Mouse (Mus musculus) retina, embryonic 14.5 days (tissue): ENCODE measurements at regions not wholly inside any gene's neighbourhood (a gene's known extent, or its start where the extent isn't known, plus 50 kb on each side); places are given as distances from the start of the nearest gene placed in this dataset.

Experiments
- DNase-seq: peaks from one replicate; pipeline ENCODE4 v3.0.0-alpha.2; 2015; ENCODE audit warnings: low spot score

- no peak for DNase-seq
These were observed 987.8 kb downstream of the Pcdh7 start for GRCm38 (mm10) chr5:58705561-58705960.

DNA sequence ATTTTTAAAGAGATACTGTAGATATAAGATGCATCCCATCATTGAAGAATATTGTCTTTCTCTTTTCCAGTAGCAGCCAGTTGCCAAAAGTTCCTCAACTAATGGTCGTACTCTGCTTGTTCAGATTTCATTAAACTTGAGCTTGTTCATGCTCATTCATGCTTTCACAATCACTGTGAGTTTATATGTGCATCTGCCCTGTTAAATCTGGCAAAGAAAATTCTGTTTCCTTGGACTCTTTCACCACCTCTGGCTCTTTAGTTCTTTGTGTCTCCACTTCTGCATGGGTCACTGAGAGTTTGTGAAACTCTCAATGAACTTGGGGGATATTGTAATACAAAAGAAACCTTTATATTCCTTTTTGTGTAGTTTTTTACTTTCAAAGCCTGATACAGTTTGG, 994.6 kb downstream of the Pcdh7 start:
- peak; percentile 31 for DNase-seq

- no peak for DNase-seq
These were observed 1015.6 kb downstream of the Pcdh7 start for GRCm38 (mm10) chr5:58733366-58733765.

- no peak for DNase-seq
These were observed 1016.2 kb downstream of the Pcdh7 start for GRCm38 (mm10) chr5:58733961-58734360.

- peak; percentile 66 for DNase-seq
These were observed 1018.8 kb downstream of the Pcdh7 start for GRCm38 (mm10) chr5:58736610-58737009.

DNA sequence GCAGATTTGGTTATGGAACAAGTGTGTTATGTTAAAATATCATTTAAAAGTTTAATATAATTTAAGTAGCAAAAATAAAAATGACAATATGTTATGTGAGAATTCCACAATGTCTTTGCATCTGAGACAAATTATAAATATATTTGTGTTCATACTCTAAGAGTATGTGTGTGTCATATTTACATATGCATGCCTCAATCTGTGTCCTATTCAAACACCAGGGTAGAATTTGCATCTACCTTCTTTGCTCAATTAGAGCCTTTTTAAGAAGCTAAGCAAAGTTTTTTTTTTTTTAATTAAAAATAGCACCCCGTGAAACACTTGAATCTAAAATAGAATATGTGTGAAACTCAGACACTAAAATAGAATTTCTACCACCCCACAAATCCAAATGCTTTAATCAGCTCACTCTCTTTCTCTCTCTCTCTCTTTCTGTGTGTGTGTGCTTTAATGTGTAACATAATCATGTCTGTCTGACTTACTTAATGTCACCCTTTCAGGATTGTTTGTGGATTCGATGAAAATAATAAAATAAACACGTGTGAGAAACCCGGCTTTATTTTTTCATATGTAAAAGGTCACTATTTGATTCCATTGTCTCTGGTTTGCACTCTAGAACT, 1019.6 kb downstream of the Pcdh7 start:
- DNase-seq, result no peak

- no peak for DNase-seq
These were observed 1020.3 kb downstream of the Pcdh7 start for GRCm38 (mm10) chr5:58738041-58738440.

DNA sequence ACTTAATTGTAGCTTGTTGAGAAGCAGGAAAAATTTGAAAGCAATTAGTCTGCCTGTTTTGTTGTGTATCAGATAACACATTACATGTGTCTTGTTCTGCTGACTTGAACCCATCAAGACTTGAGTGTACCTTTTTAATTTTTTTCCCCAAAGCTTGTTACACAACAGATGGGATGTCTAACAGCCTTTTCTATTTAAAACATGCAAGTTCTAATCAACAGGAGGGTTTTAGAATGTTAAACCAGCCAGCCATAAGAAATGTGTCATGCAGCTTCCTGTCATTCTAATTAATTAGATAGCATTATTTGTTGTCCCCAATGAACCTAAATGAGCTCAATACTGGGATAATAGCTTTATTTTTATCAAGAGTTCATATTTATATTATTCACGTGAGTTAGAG, 1023.0 kb downstream of the Pcdh7 start:
- DNase-seq, result peak; percentile 57

DNA sequence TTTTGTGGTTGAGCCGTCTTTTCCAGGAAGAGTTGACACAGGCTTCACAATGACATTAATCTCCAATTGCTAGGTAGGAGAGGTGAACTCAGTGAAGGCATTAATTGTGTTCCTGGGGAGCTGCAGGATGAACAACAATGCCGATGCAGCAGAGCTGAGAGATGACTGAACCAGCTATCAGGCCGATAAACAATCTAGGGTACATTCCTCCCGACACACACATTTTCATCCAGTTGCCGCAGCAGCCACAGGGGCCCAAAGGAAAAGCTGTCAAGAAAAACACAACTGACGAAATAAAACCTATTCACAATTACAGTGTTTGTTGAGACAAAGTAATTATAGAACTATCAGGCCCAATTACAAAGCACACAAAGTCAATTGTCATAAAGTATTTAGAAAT, 1029.9 kb downstream of the Pcdh7 start:
- DNase-seq, result peak; percentile 35

GRCm38 (mm10) chr5:58751777-58752176, 1034.0 kb downstream of the Pcdh7 start:
- DNase-seq, result no peak
